Mouse (Mus musculus) layer of hippocampus, adult 9-10 months (tissue): ENCODE data around the gene Cyp2w1.
"Not testable (repeated sequence)": the region's sequence is repeated elsewhere in the genome, so short reads cannot be mapped to it uniquely, and the experiment has no call there.

Source experiments
- DNase-seq: peaks from one replicate; pipeline ENCODE4 v3.0.0; 2022; ENCODE audit warnings: low spot score

Gene Cyp2w1

GRCm38 (mm10) chr5:139383234-139383633, 30.8 kb downstream of the Cyp2w1 start:
- DNase-seq: no peak

GRCm38 (mm10) chr5:139384531-139384930, 32.1 kb downstream of the Cyp2w1 start:
- DNase-seq: no peak

- DNase-seq: no peak
These were observed 33.6 kb downstream of the Cyp2w1 start for GRCm38 (mm10) chr5:139386047-139386446.

GRCm38 (mm10) chr5:139387329-139388194, 35.1 kb downstream of the Cyp2w1 start:
- no peak for DNase-seq

- DNase-seq: no peak
These were observed 35.8 kb downstream of the Cyp2w1 start for GRCm38 (mm10) chr5:139388195-139388570.

- DNase-seq: no peak
These were observed 36.6 kb downstream of the Cyp2w1 start for GRCm38 (mm10) chr5:139388694-139389675.

GRCm38 (mm10) chr5:139389676-139390061, 37.3 kb downstream of the Cyp2w1 start:
- DNase-seq: no peak

GRCm38 (mm10) chr5:139390324-139391119, 38.1 kb downstream of the Cyp2w1 start:
- not testable (repeated sequence) for DNase-seq

GRCm38 (mm10) chr5:139391309-139391990, 39.0 kb downstream of the Cyp2w1 start:
- no peak for DNase-seq

- DNase-seq: no peak
These were observed 40.1 kb downstream of the Cyp2w1 start for GRCm38 (mm10) chr5:139392219-139393196.

- DNase-seq: no peak
These were observed 40.8 kb downstream of the Cyp2w1 start for GRCm38 (mm10) chr5:139393197-139393588.

GRCm38 (mm10) chr5:139394399-139394798, 42.0 kb downstream of the Cyp2w1 start:
- no peak for DNase-seq

GRCm38 (mm10) chr5:139395528-139395927, 43.1 kb downstream of the Cyp2w1 start:
- no peak for DNase-seq

- DNase-seq: no peak
These were observed 45.0 kb downstream of the Cyp2w1 start for GRCm38 (mm10) chr5:139397359-139397916.

- DNase-seq: peak; percentile 94
These were observed 45.7 kb downstream of the Cyp2w1 start for GRCm38 (mm10) chr5:139397959-139398753.

- DNase-seq: no peak
These were observed 46.4 kb downstream of the Cyp2w1 start for GRCm38 (mm10) chr5:139398786-139399185.

- no peak for DNase-seq
These were observed 47.6 kb downstream of the Cyp2w1 start for GRCm38 (mm10) chr5:139399991-139400390.

- no peak for DNase-seq
These were observed 49.7 kb downstream of the Cyp2w1 start for GRCm38 (mm10) chr5:139402106-139402505.
